Mouse (Mus musculus): Measurements from ENCODE around the gene Cmtm8. TPM values are rescaled to one million over a fixed set of nuclear protein-coding genes. Genes with fewer than 3 reads are reported as not detected.

Cmtm8 gene
- polyA plus RNA-seq (2017; shearing (Covaris generic)) = 0.61 TPM

GRCm38 (mm10) chr9:114844017-114844662 is at the start of gene Cmtm8:
TSS of gene Cmtm8 (minus strand) at chr9:114844156.

GRCm38 (mm10) chr9:114781526-114782212 is 62.3 kb downstream of the Cmtm8 start, which contains the start of gene Cmtm7:
TSS of gene Cmtm7 (minus strand) at chr9:114781856.

Other genes starting within 250 kb of the Cmtm8 start
- gene Cnot10, start 204.0 kb downstream of the Cmtm8 start, polyA plus RNA-seq (2017; shearing (Covaris generic)) = 65.0 TPM
- 62.7 TPM for gene Dync1li1, start 155.4 kb downstream of the Cmtm8 start, polyA plus RNA-seq (2017; shearing (Covaris generic))
- gene Cmtm6, start 113.0 kb downstream of the Cmtm8 start, polyA plus RNA-seq (2017; shearing (Covaris generic)) = 224 TPM
- 135 TPM for gene Cmtm7, start 62.3 kb downstream of the Cmtm8 start, polyA plus RNA-seq (2017; shearing (Covaris generic))
- gene Gpd1l, start 89.8 kb upstream of the Cmtm8 start, polyA plus RNA-seq (2017; shearing (Covaris generic)) = 39.5 TPM
- not detected for gene Osbpl10, start 134.4 kb upstream of the Cmtm8 start, polyA plus RNA-seq (2017; shearing (Covaris generic))
- gene Rps27rt, start 138.6 kb upstream of the Cmtm8 start, polyA plus RNA-seq (2017; shearing (Covaris generic)) = 2,496 TPM

All from activated CD4-positive, CD25-positive, alpha-beta regulatory T cell, adult 9 weeks (primary cell).